Mouse (Mus musculus) liver, embryonic 14.5 days (tissue): ENCODE measurements around the gene Pmfbp1.

Experiments used
- CTCF ChIP-seq: IDR thresholded peaks from 2 replicates; pipeline ENCODE4 v1.5.1; 2016; ENCODE audit warnings: antibody characterized with exemption, low read depth, control low read depth
- EP300 ChIP-seq: IDR thresholded peaks from 2 replicates; pipeline ENCODE4 v1.6.1; 2016; ENCODE audit warnings: antibody characterized with exemption, low read depth

DNA sequence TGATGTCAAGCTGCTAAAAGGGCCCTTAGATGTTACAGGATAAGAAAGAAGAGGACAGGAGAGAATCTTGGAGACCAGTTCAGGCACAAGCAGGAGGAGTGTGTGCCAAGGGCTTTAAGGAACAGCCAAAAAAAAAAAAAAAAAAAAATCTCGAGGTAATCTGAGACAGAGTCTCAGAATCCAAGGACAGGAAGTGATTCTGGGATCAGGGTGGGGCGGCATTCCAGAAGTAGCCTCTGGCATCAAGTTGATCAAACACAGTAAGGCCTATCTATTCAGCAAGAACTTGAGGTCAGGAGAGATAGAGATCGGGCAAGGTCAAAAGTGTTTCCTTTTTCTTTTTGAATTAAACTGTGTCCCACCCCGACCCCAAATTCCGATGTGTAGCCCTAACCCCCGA is 15.2 kb upstream of the Pmfbp1 start:
- TF ChIP-seq CTCF (no peak), EP300 (no peak)
